Mouse (Mus musculus) neural tube, embryonic 11.5 days (tissue): ENCODE data around the gene Gas7. TPM values are rescaled to one million over a fixed set of nuclear protein-coding genes. Genes with fewer than 3 reads are reported as not detected.

Source experiments
- ATAC-seq: fragments of 200-750 bp; cut with Nextera tagmentation; 2 replicates; pipeline ENCODE4 v1.8.0; 2017; ENCODE audit warnings: moderate number of reproducible peaks, mild to moderate bottlenecking, moderate TSS enrichment, moderate library complexity; ENCODE audit not compliant: insufficient read depth, low FRiP score, low TSS enrichment
- DNase-seq: peaks from one replicate; pipeline ENCODE4 v3.0.0-alpha.2; 2015; ENCODE audit warnings: low spot score
- H3K27ac ChIP-seq: fragments of 300-500 bp; sonication (generic); 2 replicates; pipeline ENCODE4 v1.5.1; 2014; ENCODE audit warnings: low read depth, mild to moderate bottlenecking, low read length
- H3K27me3 ChIP-seq: fragments of 300-500 bp; sonication (generic); 2 replicates; pipeline ENCODE4 v1.6.1; 2014; ENCODE audit warnings: mild to moderate bottlenecking, low read length, mixed read lengths; ENCODE audit not compliant: control insufficient read depth, insufficient read depth
- H3K36me3 ChIP-seq: fragments of 300-500 bp; sonication (generic); 2 replicates; pipeline ENCODE4 v1.6.1; 2014; ENCODE audit warnings: mild to moderate bottlenecking, low read length, moderate library complexity, mixed read lengths; ENCODE audit not compliant: control insufficient read depth, insufficient read depth
- H3K4me1 ChIP-seq: fragments of 300-500 bp; sonication (generic); 2 replicates; pipeline ENCODE4 v1.6.1; 2014; ENCODE audit warnings: low read length, mixed read lengths; ENCODE audit not compliant: control insufficient read depth, insufficient read depth
- H3K4me2 ChIP-seq: fragments of 300-500 bp; sonication (generic); 2 replicates; pipeline ENCODE4 v1.6.1; 2014; ENCODE audit warnings: low read depth, mild to moderate bottlenecking, moderate library complexity
- H3K4me3 ChIP-seq: fragments of 300-500 bp; sonication (generic); 2 replicates; pipeline ENCODE4 v1.5.1; 2014; ENCODE audit warnings: low read depth, low read length
- H3K9ac ChIP-seq: fragments of 300-500 bp; sonication (generic); 2 replicates; pipeline ENCODE4 v1.6.1; 2014; ENCODE audit warnings: mild to moderate bottlenecking, low read length
- H3K9me3 ChIP-seq: fragments of 300-500 bp; sonication (generic); 2 replicates; pipeline ENCODE4 v1.6.1; 2016; ENCODE audit warnings: low read length; ENCODE audit not compliant: control insufficient read depth
- WGBS: fragments of 180-500 bp; shearing (Covaris S2); extraction: QIAGEN DNeasy Blood & Tissue Kit; methylation state at CpG from one replicate; pipeline ENCODE4 v1.1.7; 2014; 5-methylcytosine and 5-hydroxymethylcytosine counted together
- polyA plus RNA-seq: library from polyadenylated mRNA; unstranded; fragments of >200 nt; fragmentation: Nextera tagmentation; extraction: Ambion mirVana; gene quantifications from 2 replicates; pipeline ENCODE4 v1.2.1, GENCODE M21; 2014

Gene Gas7
- polyA plus RNA-seq, 1 experiment from 2014 or later, result 4.4 TPM

- Histone ChIP-seq H3K9me3 (no peaks in the 10 kb centered on the region), H3K4me2 (no peak overlapping the region), H3K27me3 (no peaks in the 10 kb centered on the region), H3K27ac (no peak overlapping the region), H3K9ac (no peak overlapping the region), H3K36me3 (no peaks in the 10 kb centered on the region), H3K4me1 (no peaks in the 10 kb centered on the region), H3K4me3 (no peak overlapping the region)
- DNase-seq, result no peak
- no peak for ATAC-seq
- WGBS, result 92% methylated on average over 5 of the region's 5 CpGs
Observed at GRCm38 (mm10) chr11:67721485-67721884, 266.2 kb downstream of the Gas7 start.

- H3K27ac ChIP-seq, result no peak overlapping the region
- DNase-seq, result no peak
- no peak overlapping the region for H3K4me2 ChIP-seq
- 51% methylated on average over 7 of the region's 7 CpGs for WGBS
- no peak overlapping the region for H3K4me3 ChIP-seq
- H3K9ac ChIP-seq, result no peak overlapping the region
- H3K36me3 ChIP-seq, result no peaks in the 10 kb centered on the region
- H3K9me3 ChIP-seq, result no peaks in the 10 kb centered on the region
- H3K4me1 ChIP-seq, result no peaks in the 10 kb centered on the region
- no peak for ATAC-seq
- no peaks in the 10 kb centered on the region for H3K27me3 ChIP-seq
Observed at GRCm38 (mm10) chr11:67722399-67723156, 267.3 kb downstream of the Gas7 start.

GRCm38 (mm10) chr11:67723231-67724013 is 268.2 kb downstream of the Gas7 start:
- DNase-seq (no peak), ATAC-seq (no peak)
- Histone ChIP-seq H3K4me2 (no peak overlapping the region), H3K4me3 (no peak overlapping the region), H3K9me3 (no peaks in the 10 kb centered on the region), H3K4me1 (no peaks in the 10 kb centered on the region), H3K9ac (no peak overlapping the region), H3K36me3 (no peaks in the 10 kb centered on the region), H3K27ac (no peak overlapping the region), H3K27me3 (no peaks in the 10 kb centered on the region)
- 71% methylated on average over 8 of the region's 8 CpGs for whole genome bisulfite sequencing

DNA sequence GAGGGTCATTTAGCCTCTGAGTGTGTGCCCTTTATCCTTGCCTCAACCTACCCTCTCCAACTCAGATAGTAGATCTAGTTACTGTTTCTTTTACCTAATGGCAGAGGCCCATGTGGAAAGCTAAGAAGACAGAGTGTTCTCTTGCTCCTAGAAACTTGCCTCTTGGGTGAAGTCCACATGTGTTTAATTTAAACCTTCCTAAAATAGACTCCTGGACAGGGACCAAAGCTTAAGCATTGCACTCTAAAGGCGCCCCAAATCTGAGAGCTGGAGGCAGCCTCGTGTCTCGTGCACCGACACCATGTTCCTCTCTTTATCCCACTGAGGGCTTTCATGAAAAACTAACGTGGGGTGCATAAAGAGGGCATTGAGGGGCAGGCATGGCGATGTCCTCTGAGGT is 271.9 kb downstream of the Gas7 start:
- Histone ChIP-seq H3K4me1 (no peaks in the 10 kb centered on the region), H3K27ac (no peak overlapping the region), H3K9ac (no peak overlapping the region), H3K36me3 (no peaks in the 10 kb centered on the region), H3K9me3 (no peaks in the 10 kb centered on the region), H3K27me3 (no peaks in the 10 kb centered on the region), H3K4me3 (no peak overlapping the region), H3K4me2 (no peak overlapping the region)
- ATAC-seq (no peak), DNase-seq (no peak)
- WGBS, result 85% methylated on average over 6 of the region's 6 CpGs

- Histone ChIP-seq H3K36me3 (no peaks in the 10 kb centered on the region), H3K4me3 (no peak overlapping the region), H3K27ac (no peak overlapping the region), H3K27me3 (no peaks in the 10 kb centered on the region), H3K9me3 (no peaks in the 10 kb centered on the region), H3K9ac (no peak overlapping the region), H3K4me1 (no peaks in the 10 kb centered on the region), H3K4me2 (no peak overlapping the region)
- no peak for ATAC-seq
- no peak for DNase-seq
Observed at GRCm38 (mm10) chr11:67728726-67729125, 273.5 kb downstream of the Gas7 start.

DNA sequence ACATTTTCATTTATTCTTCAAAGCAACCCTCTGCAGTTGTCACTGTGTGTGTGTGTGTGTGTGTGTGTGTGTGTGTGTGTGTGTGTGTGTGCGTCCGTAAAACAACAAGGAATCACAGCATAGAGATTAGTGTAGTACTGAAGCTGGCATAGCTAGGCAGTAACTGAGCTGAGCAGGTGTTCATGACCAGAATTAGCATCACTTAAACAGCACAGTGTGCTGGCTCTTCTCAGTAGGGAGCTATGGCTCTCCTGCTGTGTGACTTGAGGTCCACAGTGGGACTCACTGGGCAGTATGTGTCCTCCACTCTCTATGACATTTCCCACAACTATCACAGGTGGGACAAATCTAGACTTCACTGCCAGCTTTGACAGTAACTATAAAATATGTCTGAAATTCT is 275.8 kb downstream of the Gas7 start:
- H3K4me1 ChIP-seq, result no peaks in the 10 kb centered on the region
- H3K9ac ChIP-seq, result no peak overlapping the region
- H3K4me3 ChIP-seq, result no peak overlapping the region
- H3K4me2 ChIP-seq, result no peak overlapping the region
- H3K36me3 ChIP-seq, result no peaks in the 10 kb centered on the region
- H3K27ac ChIP-seq, result no peak overlapping the region
- ATAC-seq (no peak), DNase-seq (no peak)
- no peaks in the 10 kb centered on the region for H3K27me3 ChIP-seq
- no peaks in the 10 kb centered on the region for H3K9me3 ChIP-seq
- WGBS, result 87% methylated on average over 2 of the region's 2 CpGs

DNA sequence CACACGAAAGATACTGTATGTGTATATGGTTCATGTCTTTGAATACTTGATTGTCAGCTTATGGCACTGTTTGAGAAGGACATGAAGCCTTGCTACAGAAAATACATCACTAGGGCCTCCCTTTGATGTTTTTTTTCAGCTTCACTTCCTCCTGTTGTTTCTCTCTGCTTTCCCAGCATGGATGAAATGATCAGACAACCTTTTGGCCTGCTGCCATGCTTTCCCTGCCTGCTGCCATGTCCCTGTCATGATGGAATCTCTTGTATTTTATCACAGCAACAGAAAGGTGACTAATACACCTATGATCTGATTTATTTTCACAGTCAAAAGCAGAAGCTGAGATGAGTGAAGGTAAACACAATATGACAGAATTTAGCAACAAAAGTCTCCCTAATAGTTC is 278.5 kb downstream of the Gas7 start:
- H3K9me3 ChIP-seq, result no peaks in the 10 kb centered on the region
- no peaks in the 10 kb centered on the region for H3K36me3 ChIP-seq
- H3K27ac ChIP-seq, result no peak overlapping the region
- DNase-seq, result no peak
- H3K4me1 ChIP-seq, result no peaks in the 10 kb centered on the region
- H3K9ac ChIP-seq, result no peak overlapping the region
- H3K4me2 ChIP-seq, result no peak overlapping the region
- WGBS, result 73% methylated on average over 1 of the region's 1 CpGs
- ATAC-seq, result no peak
- no peak overlapping the region for H3K4me3 ChIP-seq
- H3K27me3 ChIP-seq, result no peaks in the 10 kb centered on the region

DNA sequence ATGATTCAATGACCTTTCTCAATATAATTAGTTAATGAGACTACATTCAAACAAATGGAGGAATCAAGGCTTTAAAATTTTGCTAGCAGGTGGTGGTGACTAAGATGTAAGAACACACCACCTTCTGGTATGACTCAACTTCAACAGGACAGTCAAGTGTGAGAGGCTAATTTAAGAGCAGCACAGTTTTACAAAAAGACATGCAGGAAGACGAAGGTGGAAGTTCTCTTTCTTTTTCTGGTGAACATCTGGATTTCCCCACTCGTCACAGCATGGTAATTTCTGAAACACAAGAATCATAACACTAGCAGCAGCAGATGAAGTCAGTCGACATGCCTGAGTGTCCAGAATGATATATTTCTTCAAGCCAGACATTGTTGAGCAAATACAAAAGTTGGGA is 279.4 kb downstream of the Gas7 start:
- DNase-seq (no peak), ATAC-seq (no peak)
- Histone ChIP-seq H3K27me3 (no peaks in the 10 kb centered on the region), H3K9me3 (no peaks in the 10 kb centered on the region), H3K9ac (no peak overlapping the region), H3K4me1 (no peaks in the 10 kb centered on the region), H3K4me3 (no peak overlapping the region), H3K4me2 (no peak overlapping the region), H3K36me3 (no peaks in the 10 kb centered on the region), H3K27ac (no peak overlapping the region)
- 72% methylated on average over 3 of the region's 3 CpGs for WGBS

- no peak overlapping the region for H3K4me3 ChIP-seq
- no peaks in the 10 kb centered on the region for H3K4me1 ChIP-seq
- DNase-seq (no peak), ATAC-seq (no peak)
- H3K9me3 ChIP-seq, result no peaks in the 10 kb centered on the region
- 87% methylated on average over 6 of the region's 6 CpGs for WGBS
- no peaks in the 10 kb centered on the region for H3K27me3 ChIP-seq
- no peak overlapping the region for H3K27ac ChIP-seq
- no peaks in the 10 kb centered on the region for H3K36me3 ChIP-seq
- H3K4me2 ChIP-seq, result no peak overlapping the region
- H3K9ac ChIP-seq, result no peak overlapping the region
Observed at GRCm38 (mm10) chr11:67738345-67738744, 283.1 kb downstream of the Gas7 start.
